Mouse (Mus musculus) mature B cell (primary cell): Measurements from ENCODE around the gene Hist1h2ab.
"Not testable (repeated sequence)": the region's sequence is repeated elsewhere in the genome, so short reads cannot be mapped to it uniquely, and the experiment has no call there.

Experiments used
- in situ Hi-C: fragments of 300-500 bp; cut with MboI; formaldehyde crosslinking; loops from 2 replicates; pipeline ENCODE4 v1.14.3; 2019

Gene Hist1h2ab

DNA sequence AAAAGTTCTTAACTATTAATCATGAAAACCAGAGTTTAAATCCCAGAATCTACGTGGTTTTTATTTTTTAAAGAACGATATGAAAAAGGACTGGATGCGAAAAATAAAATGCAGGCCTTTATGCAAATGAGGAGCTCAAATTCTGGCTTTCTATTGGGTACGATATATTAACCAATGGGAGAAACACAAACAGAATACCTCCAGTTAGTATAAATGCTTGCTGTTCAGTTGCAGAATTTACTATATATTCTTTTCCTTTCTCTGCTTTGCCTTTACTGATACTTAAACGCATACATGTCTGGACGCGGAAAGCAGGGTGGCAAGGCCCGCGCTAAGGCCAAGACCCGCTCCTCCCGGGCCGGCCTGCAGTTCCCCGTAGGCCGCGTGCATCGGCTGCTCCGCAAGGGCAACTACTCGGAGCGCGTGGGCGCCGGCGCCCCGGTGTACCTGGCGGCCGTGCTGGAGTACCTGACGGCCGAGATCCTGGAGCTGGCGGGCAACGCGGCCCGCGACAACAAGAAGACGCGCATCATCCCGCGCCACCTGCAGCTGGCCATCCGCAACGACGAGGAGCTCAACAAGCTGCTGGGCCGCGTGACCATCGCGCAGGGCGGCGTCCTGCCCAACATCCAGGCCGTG is at the start of gene Hist1h2ab:
Hist1h2ab (plus strand) TSS at position 288 of the 639 bp plus-strand sequence.
- in situ Hi-C loops = loop anchor here (10.0 kb wide), 1 partner anchor 316 kb away; no protein-coding TSS in a partner anchor

DNA sequence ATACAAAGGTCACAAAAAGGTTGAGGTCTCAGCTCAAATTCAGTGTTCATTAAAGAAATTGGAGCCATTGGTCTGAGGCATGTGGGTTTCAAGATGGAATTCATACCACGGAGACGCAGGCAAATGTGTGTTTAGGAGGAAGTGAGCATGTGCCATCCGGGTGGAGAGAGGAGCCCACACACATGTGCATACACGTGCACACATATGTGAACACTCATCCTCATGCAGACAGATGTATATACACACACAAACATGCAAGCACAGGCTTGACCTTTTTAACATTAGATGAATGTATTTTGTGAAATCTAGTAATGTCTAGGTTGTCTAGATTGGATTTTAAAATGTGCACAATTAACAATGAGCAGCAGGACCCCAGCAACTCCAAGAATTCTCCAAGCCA is 48.7 kb upstream of the Hist1h2ab start:
- in situ Hi-C loops = no loop called here

DNA sequence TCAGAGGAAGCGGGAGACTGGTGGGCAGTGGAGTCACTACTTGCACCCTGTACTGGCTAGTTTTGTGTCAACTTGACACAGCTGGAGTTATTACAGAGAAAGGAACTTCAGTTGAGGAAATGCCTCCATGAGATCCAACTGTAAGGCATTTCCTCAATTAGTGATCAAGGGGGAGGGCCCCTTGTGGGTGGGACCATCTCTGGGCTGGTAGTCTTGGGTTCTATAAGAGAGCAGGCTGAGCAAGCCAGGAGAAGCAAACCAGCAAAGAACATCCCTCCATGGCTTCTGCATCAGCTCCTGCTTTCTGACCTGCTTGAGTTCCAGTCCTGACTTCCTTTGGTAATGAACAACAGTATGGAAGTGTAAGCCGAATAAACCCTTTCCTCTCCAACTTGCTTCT is 48.1 kb upstream of the Hist1h2ab start:
- in situ Hi-C loops = not testable (repeated sequence)

DNA sequence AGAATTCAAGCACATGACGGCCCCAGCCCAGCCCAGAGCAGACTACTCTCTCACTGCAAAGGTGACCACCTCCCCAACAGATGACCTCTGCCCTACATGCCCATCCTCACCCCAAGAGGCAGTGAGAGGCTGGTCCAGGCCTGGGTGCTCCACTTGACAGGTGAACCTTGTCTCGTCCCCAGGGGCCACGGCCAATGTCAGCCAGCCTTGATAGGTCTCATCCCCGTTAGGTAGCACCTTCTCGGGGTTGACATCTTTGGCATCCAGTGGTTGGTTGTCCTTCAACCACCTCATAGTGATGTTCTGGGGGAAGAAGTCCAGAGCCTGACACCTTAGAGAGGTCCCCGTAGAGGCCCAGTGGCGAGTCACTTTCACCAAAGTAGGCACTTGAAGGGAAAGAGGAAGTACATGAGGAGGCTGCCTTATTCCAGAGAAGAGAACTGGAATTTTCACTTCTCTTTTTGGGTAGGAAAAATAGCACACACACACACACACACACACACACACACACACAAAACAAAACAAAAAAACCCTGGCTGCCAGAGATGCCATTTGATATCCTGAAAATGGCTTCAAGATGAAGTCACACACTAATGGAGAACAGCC is 45.1 kb upstream of the Hist1h2ab start:
- in situ Hi-C loops = no loop called here

DNA sequence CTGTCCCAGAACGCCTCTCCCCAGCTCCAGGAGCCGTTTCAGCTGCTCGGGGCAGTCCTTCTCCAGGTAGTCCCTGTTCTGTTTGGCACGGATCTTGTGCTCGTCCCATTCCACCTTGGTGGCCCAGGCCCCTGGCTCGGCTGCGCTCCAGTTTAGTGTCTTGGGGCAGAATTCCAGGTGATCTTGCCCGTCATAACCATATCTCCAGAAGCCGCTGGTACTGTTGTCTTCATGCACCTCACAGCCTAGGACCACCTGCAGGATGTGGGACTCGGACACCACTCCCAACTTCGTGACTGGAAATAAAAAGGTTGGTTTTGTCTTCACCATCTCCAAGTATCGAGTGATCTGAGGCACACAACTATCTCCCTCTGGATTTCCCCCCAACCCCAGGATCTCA is 44.2 kb upstream of the Hist1h2ab start:
- in situ Hi-C loops = no loop called here

DNA sequence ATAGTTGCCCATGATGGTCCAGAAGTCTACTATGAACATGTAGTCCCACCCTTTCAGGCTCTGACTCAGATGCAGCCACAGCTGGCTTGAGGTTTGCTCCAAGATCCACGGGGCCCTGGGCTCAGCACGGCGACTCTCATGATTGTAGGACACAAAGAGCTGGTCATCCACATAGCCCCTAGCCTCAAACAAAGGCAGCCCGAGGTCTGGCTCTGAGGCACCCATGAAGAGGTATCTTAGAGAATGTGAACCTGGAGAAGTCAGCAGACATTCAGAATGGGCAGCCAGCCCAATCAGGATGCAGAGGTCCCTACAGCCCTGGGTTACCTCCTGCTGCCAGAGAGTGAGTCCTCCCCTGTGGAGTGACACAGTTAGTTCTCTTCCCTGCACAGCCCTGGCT is 42.9 kb upstream of the Hist1h2ab start:
- in situ Hi-C loops = no loop called here

DNA sequence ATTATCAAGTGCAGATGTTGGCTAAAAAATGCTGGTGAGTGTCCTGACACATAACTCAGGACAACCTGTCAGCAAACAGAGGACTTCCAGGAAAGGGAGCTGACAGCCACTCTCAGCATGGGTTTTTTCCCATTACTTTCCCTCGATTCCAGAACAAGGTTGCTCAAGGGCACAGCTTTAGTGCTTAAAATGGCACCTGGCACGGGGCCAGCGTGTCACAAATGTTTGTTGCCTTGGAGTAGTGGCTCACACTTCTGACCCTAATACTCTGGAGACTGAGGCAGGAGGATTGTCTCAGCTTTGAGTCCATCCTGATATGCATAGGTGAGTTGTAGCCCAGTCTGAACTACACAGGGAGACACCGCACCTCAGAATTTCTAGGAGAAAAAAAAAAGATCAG is 42.3 kb upstream of the Hist1h2ab start:
- in situ Hi-C loops = no loop called here

DNA sequence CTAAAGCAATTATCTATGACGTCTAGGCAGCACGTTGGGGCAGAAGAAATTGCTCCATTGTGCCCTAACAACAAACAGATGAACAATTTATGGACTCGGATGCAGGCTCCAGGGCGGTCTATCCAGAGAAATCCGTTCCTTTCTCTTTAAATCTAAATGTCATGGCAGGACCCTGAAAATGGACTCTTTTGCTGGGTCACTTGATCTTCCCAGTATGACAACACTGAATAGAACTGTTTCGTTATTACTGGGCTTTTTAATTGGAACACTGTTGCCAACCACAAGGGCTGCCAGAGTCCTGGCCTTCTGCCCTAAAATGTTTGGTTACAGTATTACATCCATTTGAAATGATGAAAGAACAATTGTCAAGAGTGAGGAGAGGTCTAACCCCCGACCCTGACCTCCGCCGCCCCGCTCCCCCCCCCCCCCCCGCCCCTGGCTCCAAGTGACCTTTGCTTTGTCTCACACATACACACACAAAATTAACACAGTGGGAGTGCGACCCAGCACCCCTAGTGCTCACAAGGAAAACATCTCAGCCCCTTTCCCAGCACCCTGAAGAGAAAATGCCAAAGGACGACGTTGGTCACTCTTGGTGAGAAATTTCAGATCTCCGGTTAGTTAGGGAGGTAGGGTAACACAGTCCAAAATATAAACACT is 41.1 kb upstream of the Hist1h2ab start:
- in situ Hi-C loops = no loop called here

DNA sequence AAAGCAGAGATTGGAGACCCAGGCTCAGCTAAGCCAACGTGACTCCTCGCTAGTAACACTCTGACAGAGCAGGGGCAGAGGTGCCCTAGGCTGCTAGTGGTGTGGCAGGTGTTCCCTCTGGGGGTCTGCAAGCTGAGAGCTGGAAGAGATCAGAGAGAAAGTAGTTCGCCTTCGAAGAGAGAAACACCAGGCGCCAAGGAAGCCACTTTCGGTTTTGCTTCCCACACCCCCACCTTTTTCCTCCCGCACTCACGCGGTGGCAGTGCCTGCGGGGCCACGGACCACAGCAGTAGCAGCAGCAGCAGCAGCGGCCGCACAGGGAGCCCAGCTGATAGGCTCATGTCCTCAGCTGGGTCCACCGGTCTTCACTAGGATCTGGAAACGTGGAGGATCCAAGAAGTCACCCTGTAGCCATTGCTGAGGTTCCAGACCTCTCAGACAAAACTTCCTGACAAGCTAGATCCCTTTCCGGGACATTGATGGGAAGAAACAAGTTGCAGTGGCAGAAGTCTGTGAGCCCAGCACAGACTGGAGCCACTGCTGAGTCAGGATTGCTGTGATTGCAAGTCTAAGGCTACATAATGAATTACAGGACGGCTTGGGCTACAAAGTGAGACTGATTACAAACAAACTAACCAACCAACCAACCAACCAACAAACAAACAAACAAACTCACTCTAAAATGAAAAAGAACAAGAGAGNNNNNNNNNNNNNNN is 40.4 kb upstream of the Hist1h2ab start, which contains the start of gene Hfe:
Hfe (minus strand) TSS at position 481 of the 716 bp plus-strand sequence.
- in situ Hi-C loops = no loop called here

DNA sequence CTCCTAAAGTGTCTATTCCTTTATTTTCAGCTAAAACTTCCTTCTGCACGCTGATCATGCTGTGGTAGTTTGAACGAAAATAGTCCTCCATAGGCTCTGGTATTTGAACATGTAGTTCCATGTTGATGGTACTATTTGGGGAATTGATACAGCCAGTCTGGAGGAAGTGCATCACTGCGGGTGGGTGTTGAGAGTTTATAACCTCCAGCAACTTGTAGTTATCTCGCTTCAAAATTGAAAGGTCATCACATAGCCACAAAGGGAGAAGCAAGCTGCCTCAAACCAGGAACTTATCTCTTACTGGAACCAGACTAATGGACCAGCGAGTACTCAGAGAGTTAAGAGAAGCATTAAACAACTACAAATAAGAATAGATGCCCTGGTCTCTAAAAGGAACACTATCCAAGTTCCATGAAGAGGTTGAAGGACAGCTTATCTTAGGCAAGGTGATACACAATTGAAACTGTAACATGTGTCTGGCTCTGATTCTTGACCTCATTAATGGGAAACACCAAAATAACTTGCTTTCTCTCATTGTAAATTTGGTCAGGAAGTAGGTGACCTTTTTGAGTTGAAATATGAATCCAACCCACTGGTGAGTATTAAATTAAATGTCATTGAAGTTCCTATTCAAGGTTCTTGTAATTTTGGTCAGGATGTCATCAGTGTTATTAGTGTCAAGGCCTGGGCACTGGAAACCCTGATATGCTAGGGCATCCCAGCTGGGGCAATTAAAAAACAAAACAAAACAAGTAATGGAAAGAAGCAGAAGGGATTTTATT is 34.5 kb upstream of the Hist1h2ab start:
- in situ Hi-C loops = no loop called here

DNA sequence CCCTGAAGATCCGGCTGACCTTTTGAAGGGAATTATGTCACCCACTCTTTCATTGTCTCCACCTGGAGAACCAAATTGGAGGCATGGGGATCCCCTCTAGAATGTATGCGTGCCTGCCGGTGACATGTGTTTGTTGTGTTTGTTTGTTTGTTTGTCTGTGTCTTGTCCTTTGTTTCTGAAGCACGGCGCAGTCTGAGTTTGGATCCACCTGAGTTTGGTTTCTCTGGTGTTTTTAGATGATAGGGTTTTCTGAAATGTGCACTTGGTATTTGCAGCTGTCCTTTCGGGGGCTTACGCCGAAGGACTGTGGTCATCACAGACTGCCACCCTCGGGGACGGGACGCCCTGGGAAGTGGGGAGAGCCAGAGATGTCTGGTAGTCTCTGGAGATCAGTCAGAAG is 33.8 kb upstream of the Hist1h2ab start:
- in situ Hi-C loops = no loop called here

DNA sequence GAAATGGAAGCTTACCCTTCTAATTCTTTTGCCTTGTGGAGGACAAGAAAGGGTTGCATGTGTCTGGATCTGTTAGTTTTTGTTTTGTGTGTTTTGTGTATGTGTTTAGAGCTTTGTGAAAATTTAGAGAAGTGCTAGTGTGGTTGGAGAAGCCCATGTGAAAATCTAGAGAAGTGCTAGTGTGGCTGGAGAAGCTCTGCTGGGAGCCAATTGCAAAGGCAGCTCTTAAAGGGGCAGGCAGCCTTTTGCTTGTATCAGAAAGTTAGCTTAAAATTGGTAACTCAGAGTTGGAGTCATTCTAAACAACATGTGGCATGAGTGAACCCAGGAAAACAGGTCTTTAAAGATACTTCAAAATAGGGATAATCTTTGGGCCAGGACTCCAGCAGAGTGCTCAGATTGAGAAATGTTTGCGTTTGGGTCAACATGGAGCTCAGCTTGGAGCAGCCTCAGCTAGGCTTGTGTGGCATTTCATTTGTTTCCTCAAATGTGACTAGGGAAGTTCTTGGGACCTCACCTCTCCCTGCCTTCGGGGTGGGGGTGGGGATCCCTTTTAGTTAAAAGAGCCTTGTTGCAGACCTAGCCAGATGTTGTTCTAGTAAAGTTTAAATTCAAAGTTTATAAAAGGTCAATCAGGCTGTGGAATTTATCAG is 33.2 kb upstream of the Hist1h2ab start:
- in situ Hi-C loops = not testable (repeated sequence)

DNA sequence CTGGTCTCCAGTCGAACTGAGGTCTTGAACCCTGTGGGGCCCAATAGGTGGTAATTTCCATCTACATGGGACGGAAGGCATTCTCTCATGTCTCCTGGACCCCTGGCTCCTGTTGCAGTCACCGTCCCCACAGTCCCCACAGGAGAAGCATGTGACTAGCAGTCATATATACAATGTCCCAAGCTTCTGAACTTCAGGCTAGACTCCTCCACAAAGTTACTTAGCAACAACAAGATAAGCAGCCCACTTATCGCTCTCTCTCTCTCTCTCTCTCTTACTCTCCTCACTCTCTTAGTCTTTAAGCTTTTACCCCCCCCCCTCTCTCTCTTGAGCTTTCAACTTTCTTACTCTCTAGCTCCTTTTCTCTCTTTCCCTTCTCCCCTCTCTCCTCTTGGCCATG is 26.7 kb upstream of the Hist1h2ab start:
- in situ Hi-C loops = no loop called here

DNA sequence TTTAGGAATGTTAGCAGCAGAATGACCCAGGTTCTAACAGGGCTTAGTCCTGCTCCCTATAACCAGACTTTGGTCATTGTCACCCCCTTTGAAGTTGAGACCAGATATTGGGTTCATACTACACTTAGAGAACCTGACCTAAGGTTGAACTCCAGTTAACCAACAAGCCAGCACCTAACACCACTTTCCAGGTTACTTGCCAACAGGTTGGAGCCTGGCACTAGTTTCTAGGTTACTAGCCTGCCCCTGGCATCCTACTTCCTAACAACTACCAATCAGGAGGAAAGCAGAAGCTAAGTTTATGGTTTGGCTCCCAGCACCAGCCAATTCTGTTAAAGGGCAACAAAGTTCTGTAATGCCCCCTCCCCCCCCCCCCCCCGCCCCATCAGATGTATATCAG is 25.7 kb upstream of the Hist1h2ab start:
- in situ Hi-C loops = no loop called here

DNA sequence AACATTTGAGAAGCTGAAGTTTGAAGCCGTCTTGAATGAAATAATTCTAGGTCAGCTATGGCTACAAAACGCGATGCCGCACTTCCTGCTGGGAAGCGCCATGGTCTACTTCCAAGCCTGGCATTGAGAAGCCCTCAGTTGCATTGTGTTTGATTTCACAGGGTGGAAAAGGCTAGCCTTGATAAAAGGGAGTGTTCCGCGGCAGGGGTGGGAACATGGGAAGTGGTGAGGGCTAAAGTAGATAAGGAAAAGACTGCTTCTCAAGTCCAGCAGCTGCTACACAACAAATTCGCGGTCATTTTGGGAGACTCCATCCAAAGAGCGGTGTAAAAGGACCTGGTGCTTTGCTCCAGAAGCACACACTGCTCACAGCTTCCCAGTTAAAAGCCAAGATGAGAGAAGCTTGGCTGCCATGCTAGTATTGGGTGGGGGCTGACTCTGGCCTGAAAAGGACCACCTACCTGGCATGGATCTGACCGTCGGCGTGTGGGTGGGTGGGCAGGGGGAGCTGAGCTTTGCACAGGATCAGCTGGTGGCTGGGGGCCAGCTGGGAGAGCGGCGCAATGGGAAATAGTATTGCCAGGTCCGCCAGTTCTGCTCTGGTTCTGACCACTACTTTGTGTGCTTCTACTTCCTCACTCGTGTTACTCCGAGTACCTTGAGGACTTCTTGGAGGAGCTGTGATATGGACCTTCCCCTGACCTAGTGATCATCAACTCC is 22.3 kb upstream of the Hist1h2ab start:
- in situ Hi-C loops = no loop called here

DNA sequence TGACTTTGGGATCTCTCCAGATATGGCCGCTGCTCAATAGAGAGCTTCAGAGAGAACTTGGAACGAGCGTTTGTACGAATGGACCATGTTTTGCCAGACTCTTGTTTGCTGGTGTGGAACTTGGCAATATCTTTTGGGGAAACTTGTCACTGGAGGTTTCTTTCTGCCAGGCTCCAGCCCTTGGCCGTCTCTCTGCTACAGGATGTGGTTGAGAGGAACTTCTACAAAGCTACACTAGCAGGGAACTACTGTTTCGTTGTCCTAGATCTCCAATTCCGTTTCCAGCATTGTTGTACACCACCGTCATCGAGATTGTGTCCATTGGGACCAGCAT is 21.8 kb upstream of the Hist1h2ab start:
- in situ Hi-C loops = no loop called here

DNA sequence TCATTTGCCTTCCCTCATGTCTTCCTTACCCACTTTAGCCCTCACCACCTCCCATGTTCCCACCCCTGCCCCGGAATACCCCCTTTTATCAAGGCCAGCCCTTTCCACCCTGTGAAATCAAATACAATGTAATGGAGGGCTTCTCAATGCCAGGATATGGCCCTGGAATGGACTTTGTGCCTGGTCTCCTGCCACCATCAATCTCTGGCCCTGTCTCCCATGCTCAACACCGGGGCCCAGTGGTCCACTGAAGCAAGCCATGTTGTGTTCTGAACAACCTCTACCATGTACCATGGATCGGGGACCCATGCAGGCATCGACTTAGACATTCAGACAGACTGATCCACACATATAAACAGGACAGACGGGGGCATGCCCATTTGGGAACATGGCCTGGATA is 21.2 kb upstream of the Hist1h2ab start:
- in situ Hi-C loops = no loop called here

DNA sequence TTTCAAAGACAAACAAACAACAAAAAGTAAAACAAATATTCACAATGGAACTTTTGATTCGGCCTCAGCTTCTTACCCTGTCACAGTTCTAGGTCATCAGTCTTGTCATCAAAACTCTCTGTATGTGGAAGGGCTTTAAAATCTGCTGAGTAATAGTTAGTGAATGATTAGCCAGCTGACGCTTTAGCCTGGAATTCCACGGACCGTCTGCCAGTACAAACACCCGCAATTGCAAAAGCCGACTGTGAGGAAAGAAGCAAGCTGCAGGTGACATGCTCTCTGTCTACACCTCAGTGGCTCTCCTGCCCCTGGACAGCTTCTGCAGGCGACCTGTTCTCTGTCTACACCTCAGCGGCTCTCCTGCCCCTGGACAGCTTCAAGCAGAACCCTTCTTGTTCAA is 20.4 kb upstream of the Hist1h2ab start:
- in situ Hi-C loops = no loop called here

DNA sequence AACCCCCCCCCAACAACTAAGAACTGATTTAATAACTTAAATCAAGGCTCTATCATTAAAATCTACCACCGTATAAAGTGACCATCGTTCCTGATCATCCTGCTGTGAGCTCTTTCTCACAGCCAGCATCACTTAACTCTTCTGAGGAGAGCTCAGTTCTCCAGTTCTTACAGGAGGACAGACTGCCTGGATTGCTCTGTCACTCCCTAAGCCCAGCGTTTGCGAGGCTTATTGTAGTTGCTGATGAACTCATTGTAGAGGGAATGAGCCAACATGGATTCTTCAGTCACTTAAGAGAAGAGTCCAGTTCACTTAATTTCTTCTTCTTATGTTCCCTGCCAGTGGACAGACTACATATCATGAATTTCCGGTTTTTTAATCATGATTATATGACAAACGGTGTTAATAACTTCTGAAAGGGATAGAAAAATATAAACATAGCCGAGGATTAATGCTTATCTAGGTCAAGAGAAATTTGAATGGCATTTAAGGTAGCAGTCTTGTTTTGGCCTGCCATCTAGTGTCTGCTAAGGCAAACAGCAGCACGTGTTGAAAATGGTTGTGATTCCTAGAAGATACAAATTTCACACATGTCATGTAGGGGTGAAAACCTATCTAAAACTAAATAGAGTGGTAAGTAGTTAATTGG is 18.6 kb upstream of the Hist1h2ab start:
- in situ Hi-C loops = no loop called here

DNA sequence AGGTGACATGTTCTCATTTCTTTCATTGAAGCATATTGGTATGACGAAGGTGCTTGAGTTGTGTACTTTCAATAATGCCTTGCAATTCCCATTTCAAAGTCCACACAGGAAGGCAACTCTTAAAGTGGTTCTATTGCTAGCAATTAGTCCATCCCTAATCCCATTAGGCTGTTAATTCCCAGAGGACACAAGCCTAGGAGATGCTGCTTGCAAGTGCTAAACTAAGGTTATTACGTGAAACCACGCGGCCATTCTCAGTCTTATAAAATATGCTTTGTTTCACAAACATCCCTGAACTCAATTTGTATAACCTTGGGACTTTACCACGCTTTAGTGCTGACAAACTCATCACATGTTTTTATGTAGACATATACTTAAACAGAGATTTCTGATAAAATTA is 13.8 kb upstream of the Hist1h2ab start:
- in situ Hi-C loops = loop anchor here (5.0 kb wide), 1 partner anchor 40 kb away; the partner anchor contains the start of genes Hist1h1t and Hist1h4c
